Mouse (Mus musculus): ENCODE measurements around the gene Pcnp. TPM values are rescaled to one million over a fixed set of nuclear protein-coding genes. Genes with fewer than 3 reads are reported as not detected.

Pcnp gene
- polyA plus RNA-seq, 1 experiment from 2014 or later = 231 TPM

DNA sequence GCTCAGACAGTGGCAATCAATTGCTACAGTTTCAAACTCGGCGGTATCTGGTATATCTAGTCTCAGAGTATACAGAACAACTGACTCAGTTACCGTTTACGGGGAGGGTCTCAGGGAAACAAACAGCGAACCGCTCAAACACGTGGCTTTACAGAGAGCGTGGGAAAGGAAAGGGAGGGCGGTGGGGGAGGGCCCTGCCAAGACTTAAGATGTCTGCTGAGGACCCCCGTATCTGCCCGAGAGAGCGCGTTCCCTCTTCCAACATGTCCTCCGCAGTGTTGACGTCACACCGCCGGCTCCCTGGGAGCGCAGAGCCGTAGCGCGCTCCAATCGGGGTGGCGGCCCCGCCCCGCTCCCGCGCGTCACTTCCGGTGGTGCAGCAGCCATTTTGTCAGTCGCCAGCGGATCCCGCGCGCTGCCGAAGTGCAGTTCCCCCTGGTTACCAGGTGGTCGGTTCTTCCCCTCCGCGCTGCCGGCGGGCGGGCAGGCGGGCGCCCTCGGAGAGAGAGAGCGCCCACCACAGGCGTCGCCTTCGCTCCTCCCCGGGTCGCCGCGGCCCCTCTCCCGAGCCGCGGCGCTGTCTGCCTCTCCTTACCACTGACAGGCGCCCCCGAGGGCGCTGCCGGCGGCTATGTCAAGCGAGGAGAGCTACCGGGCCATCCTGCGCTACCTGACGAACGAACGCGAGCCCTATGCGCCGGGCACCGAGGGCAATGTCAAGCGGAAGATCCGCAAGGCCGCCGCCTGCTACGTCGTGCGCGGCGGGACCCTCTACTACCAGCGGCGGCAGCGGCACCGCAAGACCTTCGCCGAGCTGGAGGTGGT, 55.9 kb downstream of the Pcnp start, which contains the start of gene Zbtb11:
Gene Zbtb11, plus strand, starts transcription at position 453 of the 825 bp plus-strand sequence.
- peak within 1 kb of the TSS; percentile 91 for H3K9ac ChIP-seq
- H3K4me2 ChIP-seq = peak within 1 kb of the TSS; percentile 83
- H3K27ac ChIP-seq (ENCODE audit: low read depth) = peak within 1 kb of the TSS; percentile 89
- peak; percentile 18 for TF ChIP-seq CTCF (IDR thresholded peaks at IDR 0.05; ENCODE audit: low read depth)
- WGBS = under 1% methylated on average over 76 of the region's 86 CpGs
- H3K4me1 ChIP-seq (ENCODE audit: insufficient read depth) = peaks cover 6% of the 10 kb centered on the region; the same call in 1 of the 2 replicates
- H3K36me3 ChIP-seq (ENCODE audit: insufficient read depth) = peaks cover 46% of the 10 kb centered on the region
- H3K27me3 ChIP-seq (ENCODE audit: insufficient read depth, low read length) = no peaks in the 10 kb centered on the region
- no peaks in the 10 kb centered on the region for H3K9me3 ChIP-seq (ENCODE audit: low read depth, low read length)
- peak; percentile 100 for DNase-seq
- peak; percentile 97 for ATAC-seq (ENCODE audit: insufficient read depth)
- peak within 1 kb of the TSS; percentile 99 for H3K4me3 ChIP-seq (ENCODE audit: low read depth, low read length)

GRCm38 (mm10) chr16:55972626-55973201, 56.8 kb downstream of the Pcnp start:
- Histone ChIP-seq H3K9me3 (ENCODE audit: low read depth, low read length) (no peaks in the 10 kb centered on the region), H3K4me2 (peak overlapping the region; percentile 83), H3K9ac (peak overlapping the region; percentile 42; the same call in 1 of the 2 replicates), H3K4me1 (ENCODE audit: insufficient read depth) (peaks cover 6% of the 10 kb centered on the region; the same call in 1 of the 2 replicates), H3K4me3 (ENCODE audit: low read depth, low read length) (peak overlapping the region; percentile 99), H3K27ac (ENCODE audit: low read depth) (peak overlapping the region; percentile 82), H3K36me3 (ENCODE audit: insufficient read depth) (peaks cover 43% of the 10 kb centered on the region), H3K27me3 (ENCODE audit: insufficient read depth, low read length) (no peaks in the 10 kb centered on the region)
- DNase-seq (no peak), ATAC-seq (ENCODE audit: insufficient read depth) (no peak)
- no peak for TF ChIP-seq CTCF (IDR thresholded peaks at IDR 0.05; ENCODE audit: low read depth)
- WGBS = 48% methylated on average over 10 of the region's 10 CpGs

DNA sequence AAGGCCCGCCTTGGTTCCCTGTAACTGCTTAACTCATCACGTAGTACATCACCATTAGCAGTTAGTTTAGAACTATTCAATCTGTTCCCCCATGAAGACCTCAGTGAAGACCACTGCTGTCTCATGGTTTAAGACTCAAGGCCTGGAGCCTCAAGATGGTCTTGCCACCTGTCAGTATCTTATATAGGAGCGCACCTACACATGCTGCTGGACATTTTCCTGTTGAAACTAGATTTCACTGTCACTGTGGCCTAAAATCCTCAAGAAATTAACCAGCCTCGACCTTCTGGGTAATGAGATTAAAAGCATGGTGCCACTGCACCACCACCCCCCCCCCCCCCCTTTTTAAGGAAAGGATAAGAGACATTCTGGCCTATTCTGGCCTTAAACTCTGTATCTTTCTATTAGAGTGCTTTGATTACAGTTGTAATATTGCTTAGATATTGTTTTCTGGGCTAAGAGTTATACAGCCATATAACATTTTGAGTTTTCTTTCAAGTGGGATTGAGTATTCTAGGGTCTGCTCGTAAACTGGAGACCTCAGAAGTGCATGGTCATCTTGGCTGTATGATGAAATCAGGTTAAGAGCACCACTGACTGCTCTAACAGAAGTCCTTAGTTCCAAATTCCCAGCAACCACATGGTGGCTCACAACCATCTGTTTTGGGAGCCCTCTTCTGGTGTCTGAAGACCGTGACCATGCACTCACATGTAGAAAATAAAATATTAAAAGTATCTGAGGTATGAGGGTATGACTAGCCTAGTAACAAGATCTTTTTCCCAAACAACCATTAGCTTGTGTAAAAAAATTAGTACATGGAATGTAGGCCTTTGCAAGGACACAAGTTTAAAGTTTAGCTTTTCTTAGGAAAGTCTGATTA, 57.6 kb downstream of the Pcnp start:
- Histone ChIP-seq H3K4me3 (ENCODE audit: low read depth, low read length) (no peak overlapping the region), H3K9me3 (ENCODE audit: low read depth, low read length) (no peaks in the 10 kb centered on the region), H3K9ac (no peak overlapping the region), H3K4me1 (ENCODE audit: insufficient read depth) (peaks cover 6% of the 10 kb centered on the region; the same call in 1 of the 2 replicates), H3K27ac (ENCODE audit: low read depth) (no peak overlapping the region), H3K4me2 (peak overlapping the region; percentile 83), H3K27me3 (ENCODE audit: insufficient read depth, low read length) (no peaks in the 10 kb centered on the region), H3K36me3 (ENCODE audit: insufficient read depth) (peaks cover 49% of the 10 kb centered on the region)
- 75% methylated on average over 6 of the region's 6 CpGs for WGBS
- DNase-seq = peak; percentile 35
- no peak for TF ChIP-seq CTCF (IDR thresholded peaks at IDR 0.05; ENCODE audit: low read depth)
- no peak for ATAC-seq (ENCODE audit: insufficient read depth)

- Histone ChIP-seq H3K9me3 (ENCODE audit: low read depth, low read length) (no peaks in the 10 kb centered on the region), H3K4me2 (no peak overlapping the region), H3K36me3 (ENCODE audit: insufficient read depth) (peaks cover 49% of the 10 kb centered on the region), H3K27me3 (ENCODE audit: insufficient read depth, low read length) (no peaks in the 10 kb centered on the region), H3K9ac (no peak overlapping the region), H3K4me1 (ENCODE audit: insufficient read depth) (peaks cover 4% of the 10 kb centered on the region; the same call in 1 of the 2 replicates), H3K4me3 (ENCODE audit: low read depth, low read length) (no peak overlapping the region), H3K27ac (ENCODE audit: low read depth) (no peak overlapping the region)
- no peak for ATAC-seq (ENCODE audit: insufficient read depth)
- 93% methylated on average over 5 of the region's 5 CpGs for WGBS
- no peak for TF ChIP-seq CTCF (IDR thresholded peaks at IDR 0.05; ENCODE audit: low read depth)
- no peak for DNase-seq
Observed at GRCm38 (mm10) chr16:55970416-55970815, 59.1 kb downstream of the Pcnp start.

DNA sequence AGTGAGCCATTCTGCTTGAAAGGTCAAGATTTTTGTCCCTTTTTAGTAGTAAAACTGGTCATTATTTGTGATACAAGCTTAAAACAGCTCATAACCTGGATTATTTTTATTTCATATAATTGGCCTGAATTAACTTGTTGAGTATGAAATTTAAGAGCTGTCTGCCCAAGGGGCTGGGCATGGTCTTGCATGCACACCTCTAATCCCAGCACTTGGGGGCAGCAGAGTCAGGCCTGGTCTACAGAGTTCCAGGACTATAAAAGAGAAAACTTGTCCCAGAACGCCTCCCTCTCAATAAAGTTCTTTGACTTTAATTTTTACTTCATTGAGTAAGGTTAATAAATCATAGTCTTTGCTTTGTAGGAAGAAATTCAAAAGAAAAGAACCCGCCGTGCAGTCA, 60.4 kb downstream of the Pcnp start:
- no peak overlapping the region for H3K4me2 ChIP-seq
- ATAC-seq (ENCODE audit: insufficient read depth) (no peak), DNase-seq (peak; percentile 77)
- peak; percentile 61 for TF ChIP-seq CTCF (IDR thresholded peaks at IDR 0.05; ENCODE audit: low read depth)
- H3K36me3 ChIP-seq (ENCODE audit: insufficient read depth) = peaks cover 49% of the 10 kb centered on the region
- no peak overlapping the region for H3K27ac ChIP-seq (ENCODE audit: low read depth)
- 77% methylated on average over 3 of the region's 3 CpGs for WGBS
- no peaks in the 10 kb centered on the region for H3K4me1 ChIP-seq (ENCODE audit: insufficient read depth)
- H3K27me3 ChIP-seq (ENCODE audit: insufficient read depth, low read length) = no peaks in the 10 kb centered on the region
- no peak overlapping the region for H3K9ac ChIP-seq
- H3K9me3 ChIP-seq (ENCODE audit: low read depth, low read length) = no peaks in the 10 kb centered on the region
- H3K4me3 ChIP-seq (ENCODE audit: low read depth, low read length) = 0 out of 2 replicates have a peak overlapping the region, but pooled peaks have one; percentile 2

- no peak overlapping the region for H3K27ac ChIP-seq (ENCODE audit: low read depth)
Observed at GRCm38 (mm10) chr16:55967221-55967620, 62.3 kb downstream of the Pcnp start.

More at GRCm38 (mm10) chr16:55967221-55967620, 62.3 kb downstream of the Pcnp start:
- no peaks in the 10 kb centered on the region for H3K4me1 ChIP-seq (ENCODE audit: insufficient read depth)
- peak overlapping the region; percentile 73 for H3K4me3 ChIP-seq (ENCODE audit: low read depth, low read length)
- H3K27me3 ChIP-seq (ENCODE audit: insufficient read depth, low read length) = no peaks in the 10 kb centered on the region
- WGBS = 15% methylated on average over 1 of the region's 1 CpGs
- no peak for TF ChIP-seq CTCF (IDR thresholded peaks at IDR 0.05; ENCODE audit: low read depth)
- ATAC-seq (ENCODE audit: insufficient read depth) (no peak), DNase-seq (no peak)
- peak overlapping the region; percentile 92 for H3K9ac ChIP-seq
- peaks cover 44% of the 10 kb centered on the region for H3K36me3 ChIP-seq (ENCODE audit: insufficient read depth)
- no peaks in the 10 kb centered on the region for H3K9me3 ChIP-seq (ENCODE audit: low read depth, low read length)
- peak overlapping the region; percentile 97 for H3K4me2 ChIP-seq
